ENCODE assay signal across 8 mouse cellular contexts in the genomic region with DNA sequence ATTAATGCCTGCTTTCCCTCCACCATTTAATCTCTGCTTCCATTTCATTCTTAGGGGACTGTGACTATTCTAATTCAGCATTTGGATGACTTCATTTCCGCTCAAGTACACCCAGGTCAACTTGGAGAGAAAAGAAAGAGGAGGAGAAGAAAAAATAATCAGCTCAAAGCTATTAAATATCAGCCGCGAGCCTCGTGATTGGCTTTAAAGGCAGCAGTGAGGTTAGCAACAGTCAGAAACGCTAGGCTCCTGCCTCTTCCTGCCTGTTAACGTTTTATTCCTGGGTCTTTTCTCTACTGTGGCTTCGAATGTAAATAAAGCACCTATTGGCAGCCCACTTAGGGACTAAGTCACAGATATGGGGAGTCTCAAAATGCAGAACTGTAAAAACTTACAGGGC.
DNase-seq lines count a peak whose midpoint lies in the region; ATAC-seq lines count a peak whose summit lies in the region.

No protein-coding gene starts in this region.

- DNase-seq in kidney, postnatal 10 days = peak; percentile 43
- no peak for DNase-seq in kidney, postnatal 4 days
- DNase-seq in embryonic facial prominence, embryonic 14.5 days (ENCODE audit: low spot score) = peak; percentile 75
- DNase-seq in induced T-regulatory cell, adult 2 months (ENCODE audit: low read depth) = peak; percentile 41
- no peak for DNase-seq in cerebellum, postnatal 25 days
- no peak for DNase-seq in cerebellum, postnatal 14 days
- DNase-seq in left cerebral cortex, adult 8-10 months (ENCODE audit: low spot score in 2 of 2) = no peak

- H3K4me2 ChIP-seq in embryonic facial prominence, embryonic 14.5 days (ENCODE audit: low read depth, low read length) = peak overlapping the region; percentile 39
- H3K4me2 ChIP-seq in neural tube, embryonic 12.5 days (replicated peaks) = peak overlapping the region; percentile 42

- WGBS in embryonic facial prominence, embryonic 14.5 days = 7% methylated on average over 7 of the region's 7 CpGs
- 4% methylated on average over 7 of the region's 7 CpGs for WGBS in neural tube, embryonic 12.5 days

- no peaks in the 10 kb centered on the region for H3K9me3 ChIP-seq in embryonic facial prominence, embryonic 14.5 days (ENCODE audit: control insufficient read depth, low read length)
- no peaks in the 10 kb centered on the region for H3K9me3 ChIP-seq in neural tube, embryonic 12.5 days

- H3K27me3 ChIP-seq in embryonic facial prominence, embryonic 14.5 days (replicated peaks; ENCODE audit: control insufficient read depth, insufficient read depth, low read length) = no peaks in the 10 kb centered on the region
- no peaks in the 10 kb centered on the region for H3K27me3 ChIP-seq in neural tube, embryonic 12.5 days (replicated peaks)

- H3K9ac ChIP-seq in embryonic facial prominence, embryonic 14.5 days (ENCODE audit: low read depth, low read length) = 0 out of 2 replicates have a peak overlapping the region, but pooled peaks have one; percentile 17
- no peak overlapping the region for H3K9ac ChIP-seq in neural tube, embryonic 12.5 days

- H3K4me1 ChIP-seq in embryonic facial prominence, embryonic 14.5 days (ENCODE audit: control insufficient read depth, insufficient read depth, low read length) = peaks cover 64% of the 10 kb centered on the region
- peaks cover 87% of the 10 kb centered on the region for H3K4me1 ChIP-seq in neural tube, embryonic 12.5 days

- H3K36me3 ChIP-seq in embryonic facial prominence, embryonic 14.5 days (ENCODE audit: control insufficient read depth, insufficient read depth, low read length) = no peaks in the 10 kb centered on the region
- no peaks in the 10 kb centered on the region for H3K36me3 ChIP-seq in neural tube, embryonic 12.5 days

- H3K27ac ChIP-seq in embryonic facial prominence, embryonic 14.5 days (replicated peaks; ENCODE audit: low read depth, low read length) = peak overlapping the region; percentile 83
- peak overlapping the region; percentile 83 for H3K27ac ChIP-seq in neural tube, embryonic 12.5 days

- no peak overlapping the region for H3K4me3 ChIP-seq in embryonic facial prominence, embryonic 14.5 days (ENCODE audit: low read depth, low read length)
- H3K4me3 ChIP-seq in neural tube, embryonic 12.5 days = no peak overlapping the region

- ATAC-seq in embryonic facial prominence, embryonic 14.5 days (ENCODE audit: low read depth) = peak; percentile 23
- no peak for ATAC-seq in neural tube, embryonic 12.5 days (ENCODE audit: low FRiP score, low read depth)

Comparison
In these comparisons a context has a peak if more than half of its experiments do, and no peak if none do; other contexts are left out.
1. DNase-seq: peak in kidney, postnatal 10 days (single experiment), embryonic facial prominence, embryonic 14.5 days (single experiment) and induced T-regulatory cell, adult 2 months (single experiment); none in kidney, postnatal 4 days (0 of 2), cerebellum, postnatal 25 days (0 of 2), cerebellum, postnatal 14 days (0 of 2) and left cerebral cortex, adult 8-10 months (0 of 2).